Mouse (Mus musculus): ENCODE results near the gene Zc3h7b. TPM values are rescaled to one million over a fixed set of nuclear protein-coding genes. Genes with fewer than 3 reads are reported as not detected.
A peak's percentile ranks its signal among the peaks of the same experiment; 100 is the strongest.
"Not testable (repeated sequence)": the region's sequence is repeated elsewhere in the genome, so short reads cannot be mapped to it uniquely, and the experiment has no call there.

The Zc3h7b gene
- polyA plus RNA-seq, 1 experiment from 2014 or later, result 57.6 TPM

DNA sequence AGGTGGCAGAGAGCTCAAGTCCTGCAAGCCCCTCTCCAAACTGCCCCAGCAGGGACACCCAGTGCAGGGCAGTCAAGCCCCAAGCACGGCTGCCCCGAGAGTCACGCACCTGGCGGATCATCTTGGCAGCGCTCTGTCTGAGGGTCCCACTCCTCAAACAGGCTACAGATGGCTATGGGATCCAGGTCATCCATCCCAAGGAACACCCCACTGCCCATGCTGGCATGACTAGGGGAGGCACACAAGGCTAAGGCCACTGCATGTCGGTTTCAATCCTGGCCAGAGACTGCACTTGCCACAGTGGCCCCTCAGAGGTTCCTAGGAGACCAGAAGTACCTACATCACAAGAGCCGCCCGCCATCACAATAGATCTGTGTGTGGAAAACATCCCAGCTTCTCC lies 18.9 kb upstream of the Zc3h7b start:
- H3K4me3 ChIP-seq (ENCODE audit: low read depth, low read length), result no peak overlapping the region
- ATAC-seq (replicated peaks; ENCODE audit: low FRiP score) (no peak), DNase-seq (ENCODE audit: low spot score) (no peak)
- H3K27me3 ChIP-seq (ENCODE audit: control insufficient read depth, insufficient read depth, low read length), result no peaks in the 10 kb centered on the region
- no peaks in the 10 kb centered on the region for H3K9me3 ChIP-seq (ENCODE audit: control insufficient read depth, low read length)
- H3K4me1 ChIP-seq (replicated peaks; ENCODE audit: control insufficient read depth, insufficient read depth, low read length), result peaks cover 4% of the 10 kb centered on the region; the same call in 1 of the 2 replicates
- H3K9ac ChIP-seq (ENCODE audit: low read length), result no peak overlapping the region
- peaks cover 20% of the 10 kb centered on the region; the same call in 1 of the 2 replicates for H3K36me3 ChIP-seq (ENCODE audit: control insufficient read depth, insufficient read depth, low read length)
- WGBS, result 93% methylated on average over 8 of the region's 8 CpGs
- no peak overlapping the region for H3K4me2 ChIP-seq (ENCODE audit: low read depth, low read length, severe bottlenecking)
- H3K27ac ChIP-seq (ENCODE audit: low read depth, low read length), result no peak overlapping the region

DNA sequence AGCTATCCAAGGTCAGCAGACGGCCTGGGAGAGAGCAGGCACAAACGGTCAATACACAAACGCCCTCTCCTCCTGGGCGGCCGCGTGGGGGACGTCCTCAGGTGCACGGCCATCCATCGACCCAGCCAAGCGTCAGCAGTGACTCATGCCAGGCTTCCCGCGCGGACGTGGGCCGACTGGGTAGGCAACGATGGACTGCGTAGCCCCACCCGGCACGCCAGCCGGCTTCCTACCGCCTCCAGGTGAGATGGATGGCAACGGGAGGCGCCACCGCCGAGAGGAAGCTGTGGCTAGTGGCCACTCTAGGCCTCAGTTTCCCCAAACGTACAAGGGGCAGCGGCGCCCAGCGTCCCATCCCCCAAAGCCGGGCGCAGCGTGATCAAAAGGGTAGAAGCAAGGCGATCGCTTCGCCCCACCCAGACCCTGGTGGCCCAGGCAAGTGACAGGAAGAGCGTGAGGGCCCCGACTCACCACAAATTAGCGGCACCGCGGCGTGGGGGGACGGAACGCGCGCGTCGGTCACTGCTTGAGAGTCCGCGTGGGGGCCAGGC lies 15.5 kb upstream of the Zc3h7b start:
- Histone ChIP-seq H3K4me1 (replicated peaks; ENCODE audit: control insufficient read depth, insufficient read depth, low read length) (peaks cover 4% of the 10 kb centered on the region; the same call in 1 of the 2 replicates), H3K9ac (ENCODE audit: low read length) (peak overlapping the region; percentile 94), H3K36me3 (ENCODE audit: control insufficient read depth, insufficient read depth, low read length) (no peaks in the 10 kb centered on the region), H3K9me3 (ENCODE audit: control insufficient read depth, low read length) (no peaks in the 10 kb centered on the region), H3K4me2 (ENCODE audit: low read depth, low read length, severe bottlenecking) (peak overlapping the region; percentile 87), H3K27me3 (ENCODE audit: control insufficient read depth, insufficient read depth, low read length) (no peaks in the 10 kb centered on the region), H3K4me3 (ENCODE audit: low read depth, low read length) (peak overlapping the region; percentile 100), H3K27ac (ENCODE audit: low read depth, low read length) (peak overlapping the region; percentile 63)
- WGBS, result under 1% methylated on average over 49 of the region's 49 CpGs
- ATAC-seq (replicated peaks; ENCODE audit: low FRiP score) (peak; percentile 3), DNase-seq (ENCODE audit: low spot score) (no peak)

DNA sequence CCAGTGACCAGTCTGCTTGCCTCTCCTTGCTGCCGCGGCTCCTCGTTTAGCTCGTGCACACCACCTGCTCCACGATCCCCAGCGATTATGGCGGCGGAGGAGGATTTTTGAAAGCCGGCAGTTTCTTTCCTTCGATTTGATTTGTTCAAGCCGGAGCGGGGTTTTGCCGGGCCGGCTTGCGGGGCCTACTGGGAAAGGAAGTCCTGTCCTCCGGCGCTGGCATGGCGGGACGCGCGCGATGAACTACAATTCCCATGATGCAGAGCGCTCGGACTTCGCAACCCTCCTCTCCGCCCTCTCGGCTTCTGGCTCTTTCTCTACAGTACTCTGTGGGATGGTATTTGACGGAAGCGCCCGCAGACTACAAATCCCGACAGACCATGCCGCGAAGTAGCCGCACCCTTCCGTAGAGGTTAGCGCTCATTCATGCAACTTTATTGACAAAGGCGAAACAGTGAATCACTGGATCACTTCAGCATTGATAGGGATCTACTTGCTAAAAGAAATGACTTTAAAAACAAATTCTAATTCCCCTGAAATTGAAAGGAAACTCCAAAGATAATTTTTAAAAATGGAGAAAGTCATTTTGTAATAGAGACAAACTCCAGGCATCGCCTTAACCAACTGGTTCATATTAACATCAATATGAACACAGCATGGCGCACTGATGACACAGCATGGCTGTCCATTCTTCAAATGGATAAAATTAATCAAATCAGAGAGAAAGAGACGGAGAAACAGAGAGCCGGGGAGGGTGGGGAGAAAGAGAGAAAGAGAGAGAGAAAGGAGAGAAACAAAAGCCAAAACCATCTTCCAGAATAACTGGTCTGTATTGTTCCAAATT lies 14.8 kb upstream of the Zc3h7b start:
- no peaks in the 10 kb centered on the region for H3K36me3 ChIP-seq (ENCODE audit: control insufficient read depth, insufficient read depth, low read length)
- peak overlapping the region; percentile 94 for H3K9ac ChIP-seq (ENCODE audit: low read length)
- DNase-seq (ENCODE audit: low spot score) (peak; percentile 99), ATAC-seq (replicated peaks; ENCODE audit: low FRiP score) (peak; percentile 99)
- H3K9me3 ChIP-seq (ENCODE audit: control insufficient read depth, low read length), result no peaks in the 10 kb centered on the region
- peaks cover 4% of the 10 kb centered on the region; the same call in 1 of the 2 replicates for H3K4me1 ChIP-seq (replicated peaks; ENCODE audit: control insufficient read depth, insufficient read depth, low read length)
- whole genome bisulfite sequencing, result 6% methylated on average over 41 of the region's 41 CpGs
- H3K27me3 ChIP-seq (ENCODE audit: control insufficient read depth, insufficient read depth, low read length), result no peaks in the 10 kb centered on the region
- H3K4me3 ChIP-seq (ENCODE audit: low read depth, low read length), result peak overlapping the region; percentile 100
- peak overlapping the region; percentile 63 for H3K27ac ChIP-seq (ENCODE audit: low read depth, low read length)
- H3K4me2 ChIP-seq (ENCODE audit: low read depth, low read length, severe bottlenecking), result peak overlapping the region; percentile 87

DNA sequence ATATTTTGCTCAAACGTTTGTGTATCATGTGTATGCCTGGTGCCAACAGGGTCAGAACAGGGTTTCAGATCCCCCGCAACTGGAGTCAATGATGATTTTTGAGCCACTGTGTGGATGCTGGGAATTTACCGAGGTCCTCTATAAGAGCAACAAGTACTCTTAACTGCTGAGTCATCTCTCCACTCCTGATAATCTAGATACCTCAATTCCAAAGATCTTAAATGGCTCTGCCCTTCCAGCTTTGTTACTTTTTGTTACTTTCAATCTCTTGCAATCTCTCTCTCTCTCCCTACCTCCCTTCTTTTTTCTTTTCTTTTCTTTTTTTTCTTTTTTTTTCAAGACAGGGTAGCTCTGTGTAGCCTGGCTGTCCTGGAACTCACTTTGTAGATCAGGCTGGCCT lies 9.8 kb upstream of the Zc3h7b start:
- Histone ChIP-seq H3K4me1 (replicated peaks; ENCODE audit: control insufficient read depth, insufficient read depth, low read length) (no peaks in the 10 kb centered on the region), H3K4me3 (ENCODE audit: low read depth, low read length) (no peak overlapping the region), H3K9ac (ENCODE audit: low read length) (no peak overlapping the region), H3K4me2 (ENCODE audit: low read depth, low read length, severe bottlenecking) (no peak overlapping the region), H3K27ac (ENCODE audit: low read depth, low read length) (no peak overlapping the region), H3K27me3 (ENCODE audit: control insufficient read depth, insufficient read depth, low read length) (no peaks in the 10 kb centered on the region), H3K9me3 (ENCODE audit: control insufficient read depth, low read length) (no peaks in the 10 kb centered on the region), H3K36me3 (ENCODE audit: control insufficient read depth, insufficient read depth, low read length) (no peaks in the 10 kb centered on the region)
- 61% methylated on average over 3 of the region's 3 CpGs for WGBS
- no peak for ATAC-seq (replicated peaks; ENCODE audit: low FRiP score)
- DNase-seq (ENCODE audit: low spot score), result no peak

DNA sequence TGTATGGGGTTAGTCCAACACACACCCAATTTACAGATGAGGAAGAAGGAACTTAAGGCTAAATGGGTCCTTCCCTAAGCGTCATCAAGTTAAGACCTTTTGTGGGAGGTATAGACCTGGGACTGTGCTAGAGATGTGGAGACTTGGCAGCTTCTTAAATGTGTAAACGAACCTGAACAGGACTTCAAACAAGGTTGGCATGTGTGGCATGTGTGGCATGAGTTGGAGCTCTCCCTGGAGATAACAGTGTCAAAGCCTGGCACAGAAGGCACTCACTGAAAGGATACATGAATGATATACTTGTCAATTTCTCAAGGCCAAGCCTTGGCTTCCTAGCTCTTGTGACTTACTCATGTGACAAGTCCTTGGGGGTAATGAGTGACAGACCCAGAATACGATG lies 5.6 kb upstream of the Zc3h7b start:
- Histone ChIP-seq H3K9ac (ENCODE audit: low read length) (no peak overlapping the region), H3K27me3 (ENCODE audit: control insufficient read depth, insufficient read depth, low read length) (no peaks in the 10 kb centered on the region), H3K9me3 (ENCODE audit: control insufficient read depth, low read length) (no peaks in the 10 kb centered on the region), H3K4me2 (ENCODE audit: low read depth, low read length, severe bottlenecking) (no peak overlapping the region), H3K4me1 (replicated peaks; ENCODE audit: control insufficient read depth, insufficient read depth, low read length) (no peaks in the 10 kb centered on the region; the same call in 1 of the 2 replicates), H3K27ac (ENCODE audit: low read depth, low read length) (no peak overlapping the region), H3K36me3 (ENCODE audit: control insufficient read depth, insufficient read depth, low read length) (no peaks in the 10 kb centered on the region), H3K4me3 (ENCODE audit: low read depth, low read length) (no peak overlapping the region)
- DNase-seq (ENCODE audit: low spot score), result no peak
- 80% methylated on average over 3 of the region's 3 CpGs for WGBS
- no peak for ATAC-seq (replicated peaks; ENCODE audit: low FRiP score)

DNA sequence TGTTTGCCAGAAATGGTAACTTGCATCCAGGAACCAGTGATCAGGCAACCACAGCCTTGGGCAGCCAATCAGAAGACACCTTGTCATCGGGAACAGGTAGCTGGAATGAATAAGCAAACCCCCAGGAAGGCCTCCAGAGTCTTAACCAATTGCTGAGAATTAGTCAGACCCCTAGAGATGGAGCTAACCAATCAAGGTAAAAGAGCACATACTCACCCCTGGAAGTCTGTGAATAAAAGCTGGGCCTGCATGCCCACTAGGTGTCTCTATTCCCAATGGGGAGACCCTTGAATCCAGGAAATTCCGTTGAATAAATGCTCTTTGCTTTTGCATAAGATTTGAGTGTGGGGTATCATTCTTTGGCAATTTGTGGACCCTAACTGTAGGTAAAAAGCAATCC lies 4.9 kb upstream of the Zc3h7b start:
- DNase-seq (ENCODE audit: low spot score) (no peak), ATAC-seq (replicated peaks; ENCODE audit: low FRiP score) (no peak)
- Histone ChIP-seq H3K4me2 (ENCODE audit: low read depth, low read length, severe bottlenecking) (no peak overlapping the region), H3K9ac (ENCODE audit: low read length) (no peak overlapping the region), H3K9me3 (ENCODE audit: control insufficient read depth, low read length) (no peaks in the 10 kb centered on the region), H3K36me3 (ENCODE audit: control insufficient read depth, insufficient read depth, low read length) (no peaks in the 10 kb centered on the region), H3K4me3 (ENCODE audit: low read depth, low read length) (no peak overlapping the region), H3K27me3 (ENCODE audit: control insufficient read depth, insufficient read depth, low read length) (no peaks in the 10 kb centered on the region), H3K27ac (ENCODE audit: low read depth, low read length) (no peak overlapping the region), H3K4me1 (replicated peaks; ENCODE audit: control insufficient read depth, insufficient read depth, low read length) (no peaks in the 10 kb centered on the region; the same call in 1 of the 2 replicates)
- WGBS, result 6% methylated on average over 2 of the region's 2 CpGs

DNA sequence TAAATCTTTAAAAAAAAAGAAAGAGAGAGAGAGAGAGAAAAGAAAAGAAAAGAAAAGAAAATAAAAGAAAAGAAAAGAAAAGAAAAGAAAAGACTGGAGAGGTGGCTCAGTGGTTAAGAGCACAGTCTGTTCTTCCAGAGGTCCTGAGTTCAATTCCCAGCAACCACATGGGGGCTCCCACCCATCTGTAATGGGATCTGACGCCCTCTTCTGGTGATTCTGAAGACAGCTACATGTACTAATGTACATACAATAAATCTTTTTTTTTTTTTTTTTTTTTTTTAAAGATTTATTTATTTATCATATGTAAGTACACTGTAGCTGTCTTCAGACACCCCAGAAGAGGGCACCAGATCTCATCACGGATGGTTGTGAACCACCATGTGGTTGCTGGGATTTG lies 2.5 kb upstream of the Zc3h7b start:
- H3K4me1 ChIP-seq (replicated peaks; ENCODE audit: control insufficient read depth, insufficient read depth, low read length), result not testable (repeated sequence)
- WGBS, result 14% methylated on average over 1 of the region's 2 CpGs

DNA sequence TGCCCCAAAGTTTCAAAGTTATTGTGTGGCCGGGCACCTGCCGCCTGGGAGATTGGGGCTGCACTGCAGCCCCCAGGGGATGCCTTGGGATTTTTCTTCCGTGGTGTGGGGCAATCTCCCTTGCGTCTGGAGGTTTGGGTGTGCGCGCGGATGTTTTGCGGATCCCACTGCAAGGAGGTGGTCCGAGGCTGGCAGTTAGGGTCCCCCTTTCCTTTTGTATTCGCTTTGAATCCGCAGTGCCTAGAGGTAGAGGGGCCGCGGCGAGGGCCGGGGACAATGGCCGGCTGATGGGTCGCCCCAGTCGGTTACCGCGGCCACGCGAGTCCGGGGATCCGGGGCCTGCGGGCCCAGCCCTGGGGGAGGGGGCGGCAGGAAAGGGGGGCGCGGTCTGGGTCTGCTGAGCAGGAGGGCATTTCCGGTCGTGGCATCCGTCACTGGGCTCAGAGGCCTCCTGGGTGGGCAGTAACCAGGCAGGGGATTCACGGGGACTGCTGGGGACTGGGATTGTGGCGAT lies 801 bp downstream of the Zc3h7b start:
- WGBS, result under 1% methylated on average over 33 of the region's 33 CpGs
- Histone ChIP-seq H3K4me2 (ENCODE audit: low read depth, low read length, severe bottlenecking) (peak overlapping the region; percentile 79), H3K9ac (ENCODE audit: low read length) (peak overlapping the region; percentile 98), H3K4me3 (ENCODE audit: low read depth, low read length) (peak overlapping the region; percentile 90), H3K9me3 (ENCODE audit: control insufficient read depth, low read length) (no peaks in the 10 kb centered on the region), H3K27ac (ENCODE audit: low read depth, low read length) (peak overlapping the region; percentile 87), H3K4me1 (replicated peaks; ENCODE audit: control insufficient read depth, insufficient read depth, low read length) (peaks cover 5% of the 10 kb centered on the region; the same call in 1 of the 2 replicates), H3K36me3 (ENCODE audit: control insufficient read depth, insufficient read depth, low read length) (no peaks in the 10 kb centered on the region), H3K27me3 (ENCODE audit: control insufficient read depth, insufficient read depth, low read length) (no peaks in the 10 kb centered on the region)
- DNase-seq (ENCODE audit: low spot score), result peak; percentile 91
- ATAC-seq (replicated peaks; ENCODE audit: low FRiP score), result peak; percentile 85

More for the DNA sequence above, 2.5 kb upstream of the Zc3h7b start:
- not testable (repeated sequence) for H3K27ac ChIP-seq (ENCODE audit: low read depth, low read length); DNase-seq (ENCODE audit: low spot score); H3K36me3 ChIP-seq (ENCODE audit: control insufficient read depth, insufficient read depth, low read length); H3K4me3 ChIP-seq (ENCODE audit: low read depth, low read length); H3K9me3 ChIP-seq (ENCODE audit: control insufficient read depth, low read length); ATAC-seq (replicated peaks; ENCODE audit: low FRiP score); H3K27me3 ChIP-seq (ENCODE audit: control insufficient read depth, insufficient read depth, low read length); H3K9ac ChIP-seq (ENCODE audit: low read length); H3K4me2 ChIP-seq (ENCODE audit: low read depth, low read length, severe bottlenecking)
